Mouse (Mus musculus): Measurements from ENCODE around the gene Iqcj. TPM values are rescaled to one million over a fixed set of nuclear protein-coding genes. Genes with fewer than 3 reads are reported as not detected.

The Iqcj gene
- not detected for total RNA-seq (2021)
- long read RNA-seq, experiment 1, result 0 reads
- long read RNA-seq, experiment 2, result 0 reads

GRCm38 (mm10) chr3:67892026-67892705 lies at the start of gene Iqcj, which contains the start of gene Iqschfp:
Iqcj (plus strand) TSS chr3:67892220.
Iqschfp (plus strand) TSS chr3:67892232.
- no peak for DNase-seq

- DNase-seq, result no peak
Measured at GRCm38 (mm10) chr3:67852397-67852796, 39.6 kb upstream of the Iqcj start.

GRCm38 (mm10) chr3:67861524-67861923 lies 30.5 kb upstream of the Iqcj start:
- DNase-seq, result no peak

- DNase-seq, result no peak
Measured at GRCm38 (mm10) chr3:67867420-67868065, 24.5 kb upstream of the Iqcj start.

- no peak for DNase-seq
Measured at GRCm38 (mm10) chr3:67869424-67869823, 22.6 kb upstream of the Iqcj start.

GRCm38 (mm10) chr3:67877253-67877652 lies 14.8 kb upstream of the Iqcj start:
- DNase-seq, result no peak

- no peak for DNase-seq
Measured at GRCm38 (mm10) chr3:67884335-67884734, 7.7 kb upstream of the Iqcj start.

- DNase-seq, result no peak
Measured at GRCm38 (mm10) chr3:67886176-67886575, 5.8 kb upstream of the Iqcj start.

GRCm38 (mm10) chr3:67887251-67887650 lies 4.8 kb upstream of the Iqcj start:
- DNase-seq, result no peak

- DNase-seq, result no peak
Measured at GRCm38 (mm10) chr3:67892768-67893167, 748 bp downstream of the Iqcj start.

GRCm38 (mm10) chr3:67902517-67902916 lies 10.5 kb downstream of the Iqcj start:
- DNase-seq, result no peak

GRCm38 (mm10) chr3:67908586-67908985 lies 16.6 kb downstream of the Iqcj start:
- no peak for DNase-seq

GRCm38 (mm10) chr3:67918098-67918497 lies 26.1 kb downstream of the Iqcj start:
- no peak for DNase-seq

GRCm38 (mm10) chr3:67918634-67919259 lies 26.7 kb downstream of the Iqcj start:
- no peak for DNase-seq

GRCm38 (mm10) chr3:67923095-67923494 lies 31.1 kb downstream of the Iqcj start:
- DNase-seq, result no peak

GRCm38 (mm10) chr3:67925453-67925852 lies 33.4 kb downstream of the Iqcj start:
- no peak for DNase-seq

GRCm38 (mm10) chr3:67930424-67931133 lies 38.6 kb downstream of the Iqcj start:
- no peak for DNase-seq

- DNase-seq, result no peak
Measured at GRCm38 (mm10) chr3:67931181-67931580, 39.2 kb downstream of the Iqcj start.

GRCm38 (mm10) chr3:67931914-67932313 lies 39.9 kb downstream of the Iqcj start:
- DNase-seq, result no peak

GRCm38 (mm10) chr3:67935829-67936228 lies 43.8 kb downstream of the Iqcj start:
- no peak for DNase-seq

GRCm38 (mm10) chr3:67947000-67947399 lies 55.0 kb downstream of the Iqcj start:
- DNase-seq, result no peak

- peak; percentile 16 for DNase-seq
Measured at GRCm38 (mm10) chr3:67952517-67952940, 60.5 kb downstream of the Iqcj start.

Measured in gastrocnemius, postnatal 10 days (tissue).